Mouse (Mus musculus): ENCODE results near the gene Tpp2.
"Not testable (repeated sequence)": the region's sequence is repeated elsewhere in the genome, so short reads cannot be mapped to it uniquely, and the experiment has no call there.

Gene Tpp2

GRCm38 (mm10) chr1:43933488-43934415, at the start of gene Tpp2:
TSS of gene Tpp2 (plus strand) at chr1:43933647.
- DNase-seq (ENCODE audit: low spot score), result peak; percentile 98

- DNase-seq (ENCODE audit: low spot score), result not testable (repeated sequence)
These were observed 45.1 kb upstream of the Tpp2 start for GRCm38 (mm10) chr1:43888358-43888757.

- DNase-seq (ENCODE audit: low spot score), result no peak
These were observed 37.7 kb upstream of the Tpp2 start for GRCm38 (mm10) chr1:43895742-43896141.

- DNase-seq (ENCODE audit: low spot score), result no peak
These were observed 36.3 kb upstream of the Tpp2 start for GRCm38 (mm10) chr1:43897131-43897530.

- no peak for DNase-seq (ENCODE audit: low spot score)
These were observed 35.5 kb upstream of the Tpp2 start for GRCm38 (mm10) chr1:43897987-43898386.

GRCm38 (mm10) chr1:43898991-43899714, 34.3 kb upstream of the Tpp2 start:
- DNase-seq (ENCODE audit: low spot score), result peak; percentile 80

GRCm38 (mm10) chr1:43902417-43902816, 31.0 kb upstream of the Tpp2 start:
- DNase-seq (ENCODE audit: low spot score), result no peak

- DNase-seq (ENCODE audit: low spot score), result no peak
These were observed 30.6 kb upstream of the Tpp2 start for GRCm38 (mm10) chr1:43902855-43903254.

GRCm38 (mm10) chr1:43915428-43915827, 18.0 kb upstream of the Tpp2 start:
- no peak for DNase-seq (ENCODE audit: low spot score)

GRCm38 (mm10) chr1:43916854-43917253, 16.6 kb upstream of the Tpp2 start:
- DNase-seq (ENCODE audit: low spot score), result no peak

- DNase-seq (ENCODE audit: low spot score), result no peak
These were observed 966 bp downstream of the Tpp2 start for GRCm38 (mm10) chr1:43934416-43934810.

- no peak for DNase-seq (ENCODE audit: low spot score)
These were observed 5.9 kb downstream of the Tpp2 start for GRCm38 (mm10) chr1:43939310-43939709.

GRCm38 (mm10) chr1:43941476-43942217, 8.2 kb downstream of the Tpp2 start:
- DNase-seq (ENCODE audit: low spot score), result no peak

GRCm38 (mm10) chr1:43942814-43943213, 9.4 kb downstream of the Tpp2 start:
- DNase-seq (ENCODE audit: low spot score), result no peak

GRCm38 (mm10) chr1:43953679-43954078, 20.2 kb downstream of the Tpp2 start:
- no peak for DNase-seq (ENCODE audit: low spot score)

GRCm38 (mm10) chr1:43964381-43964780, 30.9 kb downstream of the Tpp2 start:
- no peak for DNase-seq (ENCODE audit: low spot score)

GRCm38 (mm10) chr1:43966756-43967155, 33.3 kb downstream of the Tpp2 start:
- no peak for DNase-seq (ENCODE audit: low spot score)

GRCm38 (mm10) chr1:43969361-43969760, 35.9 kb downstream of the Tpp2 start:
- DNase-seq (ENCODE audit: low spot score), result no peak

- no peak for DNase-seq (ENCODE audit: low spot score)
These were observed 37.6 kb downstream of the Tpp2 start for GRCm38 (mm10) chr1:43971089-43971488.

- DNase-seq (ENCODE audit: low spot score), result no peak
These were observed 63.6 kb downstream of the Tpp2 start for GRCm38 (mm10) chr1:43996914-43997589.

- DNase-seq (ENCODE audit: low spot score), result no peak
These were observed 71.1 kb downstream of the Tpp2 start for GRCm38 (mm10) chr1:44004513-44004912.

GRCm38 (mm10) chr1:44015556-44015955, 82.1 kb downstream of the Tpp2 start:
- DNase-seq (ENCODE audit: low spot score), result no peak
